Mouse (Mus musculus): ENCODE results near the gene Vars.

- TF ChIP-seq CTCF (IDR thresholded peaks at IDR 0.05; ENCODE audit: extremely low read depth, insufficient read depth, low read length) (no peak), POLR2A (IDR thresholded peaks at IDR 0.05; ENCODE audit: extremely low read depth, insufficient read depth, low read length) (no peak)
Measured at GRCm38 (mm10) chr17:35022541-35023060, 21.8 kb downstream of the Vars start.

All from cortical plate, adult 2 months (tissue).